Mouse (Mus musculus): Measurements from ENCODE around the gene Rundc3b. TPM values are rescaled to one million over a fixed set of nuclear protein-coding genes. Genes with fewer than 3 reads are reported as not detected.

Gene Rundc3b
- polyA plus RNA-seq, 1 experiment = not detected

- Histone ChIP-seq H3K27me3 (replicated peaks) (no peaks in the 10 kb centered on the region), H3K36me3 (replicated peaks; ENCODE audit: low read length) (no peaks in the 10 kb centered on the region), H3K4me1 (no peaks in the 10 kb centered on the region), H3K4me3 (replicated peaks) (no peak overlapping the region), H3K9me3 (no peaks in the 10 kb centered on the region)
- no peak for TF ChIP-seq FLI1 (IDR thresholded peaks at IDR 0.05; ENCODE audit: low read length)
- TF ChIP-seq GATA1 (IDR thresholded peaks at IDR 0.05; ENCODE audit: borderline replicate concordance, low read length) = no peak
These were observed 11.8 kb upstream of the Rundc3b start for GRCm38 (mm10) chr5:8634489-8634975.

GRCm38 (mm10) chr5:8632901-8633300, 10.1 kb upstream of the Rundc3b start:
- Histone ChIP-seq H3K9me3 (no peaks in the 10 kb centered on the region), H3K27me3 (replicated peaks) (no peaks in the 10 kb centered on the region), H3K4me3 (replicated peaks) (no peak overlapping the region), H3K36me3 (replicated peaks; ENCODE audit: low read length) (no peaks in the 10 kb centered on the region), H3K4me1 (no peaks in the 10 kb centered on the region)
- TF ChIP-seq GATA1 (IDR thresholded peaks at IDR 0.05; ENCODE audit: borderline replicate concordance, low read length) (no peak), FLI1 (IDR thresholded peaks at IDR 0.05; ENCODE audit: low read length) (no peak)

GRCm38 (mm10) chr5:8622071-8622595, 619 bp downstream of the Rundc3b start:
- no peaks in the 10 kb centered on the region for H3K36me3 ChIP-seq (replicated peaks; ENCODE audit: low read length)
- H3K4me1 ChIP-seq = peaks cover 15% of the 10 kb centered on the region
- H3K4me3 ChIP-seq (replicated peaks) = peak overlapping the region; percentile 97
- TF ChIP-seq FLI1 (IDR thresholded peaks at IDR 0.05; ENCODE audit: low read length) = no peak
- TF ChIP-seq GATA1 (IDR thresholded peaks at IDR 0.05; ENCODE audit: borderline replicate concordance, low read length) = no peak
- H3K27me3 ChIP-seq (replicated peaks) = peaks cover 18% of the 10 kb centered on the region
- H3K9me3 ChIP-seq = no peaks in the 10 kb centered on the region

GRCm38 (mm10) chr5:8571118-8571517, 51.6 kb downstream of the Rundc3b start:
- H3K4me1 ChIP-seq = no peaks in the 10 kb centered on the region
- TF ChIP-seq GATA1 (IDR thresholded peaks at IDR 0.05; ENCODE audit: borderline replicate concordance, low read length) = no peak
- TF ChIP-seq FLI1 (IDR thresholded peaks at IDR 0.05; ENCODE audit: low read length) = no peak
- no peaks in the 10 kb centered on the region for H3K36me3 ChIP-seq (replicated peaks; ENCODE audit: low read length)
- H3K27me3 ChIP-seq (replicated peaks) = peaks cover 4% of the 10 kb centered on the region
- H3K4me3 ChIP-seq (replicated peaks) = no peak overlapping the region
- no peaks in the 10 kb centered on the region for H3K9me3 ChIP-seq

- no peak overlapping the region for H3K4me3 ChIP-seq (replicated peaks)
These were observed 55.9 kb downstream of the Rundc3b start for GRCm38 (mm10) chr5:8566867-8567266.

GRCm38 (mm10) chr5:8544512-8544911, 78.2 kb downstream of the Rundc3b start:
- H3K36me3 ChIP-seq (replicated peaks; ENCODE audit: low read length) = no peaks in the 10 kb centered on the region
- no peaks in the 10 kb centered on the region for H3K9me3 ChIP-seq
- H3K4me1 ChIP-seq = no peaks in the 10 kb centered on the region
- TF ChIP-seq FLI1 (IDR thresholded peaks at IDR 0.05; ENCODE audit: low read length) (no peak), GATA1 (IDR thresholded peaks at IDR 0.05; ENCODE audit: borderline replicate concordance, low read length) (no peak)
- H3K4me3 ChIP-seq (replicated peaks) = no peak overlapping the region
- H3K27me3 ChIP-seq (replicated peaks) = no peaks in the 10 kb centered on the region

More at GRCm38 (mm10) chr5:8566867-8567266, 55.9 kb downstream of the Rundc3b start:
- no peaks in the 10 kb centered on the region for H3K36me3 ChIP-seq (replicated peaks; ENCODE audit: low read length)
- no peaks in the 10 kb centered on the region for H3K4me1 ChIP-seq
- TF ChIP-seq FLI1 (IDR thresholded peaks at IDR 0.05; ENCODE audit: low read length) = no peak
- TF ChIP-seq GATA1 (IDR thresholded peaks at IDR 0.05; ENCODE audit: borderline replicate concordance, low read length) = no peak
- H3K9me3 ChIP-seq = no peaks in the 10 kb centered on the region
- H3K27me3 ChIP-seq (replicated peaks) = no peaks in the 10 kb centered on the region

- Histone ChIP-seq H3K36me3 (replicated peaks; ENCODE audit: low read length) (no peaks in the 10 kb centered on the region), H3K4me1 (no peaks in the 10 kb centered on the region), H3K27me3 (replicated peaks) (no peaks in the 10 kb centered on the region), H3K9me3 (no peaks in the 10 kb centered on the region), H3K4me3 (replicated peaks) (no peak overlapping the region)
- TF ChIP-seq GATA1 (IDR thresholded peaks at IDR 0.05; ENCODE audit: borderline replicate concordance, low read length) = no peak
- no peak for TF ChIP-seq FLI1 (IDR thresholded peaks at IDR 0.05; ENCODE audit: low read length)
These were observed 80.0 kb downstream of the Rundc3b start for GRCm38 (mm10) chr5:8542631-8543207.

- TF ChIP-seq GATA1 (IDR thresholded peaks at IDR 0.05; ENCODE audit: borderline replicate concordance, low read length) (no peak), FLI1 (IDR thresholded peaks at IDR 0.05; ENCODE audit: low read length) (no peak)
- H3K9me3 ChIP-seq = no peaks in the 10 kb centered on the region
- no peak overlapping the region for H3K4me3 ChIP-seq (replicated peaks)
- no peaks in the 10 kb centered on the region for H3K4me1 ChIP-seq
- H3K36me3 ChIP-seq (replicated peaks; ENCODE audit: low read length) = no peaks in the 10 kb centered on the region
- no peaks in the 10 kb centered on the region for H3K27me3 ChIP-seq (replicated peaks)
These were observed 81.3 kb downstream of the Rundc3b start for GRCm38 (mm10) chr5:8541120-8542117.

GRCm38 (mm10) chr5:8519006-8519405, 103.7 kb downstream of the Rundc3b start:
- Histone ChIP-seq H3K4me1 (no peaks in the 10 kb centered on the region), H3K4me3 (replicated peaks) (no peak overlapping the region), H3K9me3 (no peaks in the 10 kb centered on the region), H3K36me3 (replicated peaks; ENCODE audit: low read length) (no peaks in the 10 kb centered on the region), H3K27me3 (replicated peaks) (no peaks in the 10 kb centered on the region)
- TF ChIP-seq GATA1 (IDR thresholded peaks at IDR 0.05; ENCODE audit: borderline replicate concordance, low read length) (no peak), FLI1 (IDR thresholded peaks at IDR 0.05; ENCODE audit: low read length) (no peak)

All from megakaryocyte, embryonic 14.5 days (primary cell).